In the genomic region with DNA sequence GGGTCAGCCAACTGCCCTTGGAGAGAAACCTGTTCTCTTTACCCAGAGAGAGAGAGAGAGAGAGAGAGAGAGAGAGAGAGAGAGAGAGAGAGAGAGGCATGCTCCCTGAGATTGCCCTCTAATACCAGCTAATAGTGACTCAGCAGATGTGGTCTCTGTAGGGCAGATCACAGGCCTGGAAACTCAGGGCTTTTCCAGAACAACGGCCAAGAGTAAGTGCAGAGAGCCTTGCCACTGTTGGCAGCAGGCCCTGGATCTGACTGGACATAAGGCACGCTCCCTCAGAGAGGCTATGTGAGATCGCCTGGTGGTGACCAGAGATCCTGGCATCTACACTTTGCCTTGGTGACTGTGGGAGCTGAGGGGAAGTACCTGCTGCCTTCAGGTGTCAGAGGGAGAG, we compare ENCODE assay signal across 9 mouse cellular contexts. TPM values are rescaled to one million over a fixed set of nuclear protein-coding genes. Genes with fewer than 3 reads are reported as not detected.
DNase-seq lines count a peak whose midpoint lies in the region; ATAC-seq and TF ChIP-seq lines count a peak whose summit lies in the region.
"Had no signal": no experiment of that assay in that cellular context is flagged by ENCODE, and none has a peak within 500 bp of the region (broad histone marks: within the 10 kb centered on the region; RNA-seq: fewer than 3 reads in every experiment).

No protein-coding gene starts in this region.

- intact Hi-C loops in left cerebral cortex, postnatal 4 days (cut with DNase I), result no loop called here

- no peak for TF ChIP-seq POLR2A in thymus, adult 2 months (IDR thresholded peaks at IDR 0.05; ENCODE audit: control insufficient read depth, extremely low read depth, insufficient read depth, low read length, poor library complexity)

- DNase-seq in left cerebral cortex, postnatal 4 days, result peak; percentile 54
- DNase-seq in left cerebral cortex, adult 11 months (ENCODE audit: low spot score), result no peak
- DNase-seq in cerebellum, adult 11-12 months, result peak; percentile 74
- peak; percentile 70 to 83 for DNase-seq in heart, adult 9 months (ENCODE audit: low spot score in 2 of 2)
- peak; percentile 71 to 80 for DNase-seq in lung, adult 18-20 months
- DNase-seq in B cell, adult 2 months, result no peak
- DNase-seq in thymus, adult 2 months, result no peak

- no peak for ATAC-seq in CD4-positive, CD25-positive, alpha-beta regulatory T cell, adult 4 months

- 67% methylated on average over 3 of the region's 3 CpGs for WGBS in thymus, adult 2 months

- H3K27me3 ChIP-seq in thymus, adult 2 months (ENCODE audit: control insufficient read depth, insufficient read depth, low read length), result no peaks in the 10 kb centered on the region

- H3K4me1 ChIP-seq in thymus, adult 2 months (replicated peaks; ENCODE audit: control insufficient read depth, insufficient read depth, low read length), result peaks cover 2% of the 10 kb centered on the region

- H3K36me3 ChIP-seq in thymus, adult 2 months (ENCODE audit: control insufficient read depth, insufficient read depth, low read length), result no peaks in the 10 kb centered on the region

- no peak overlapping the region for H3K27ac ChIP-seq in thymus, adult 2 months (ENCODE audit: control insufficient read depth, insufficient read depth, low read length)

- no peak for TF ChIP-seq CTCF in thymus, adult 2 months (IDR thresholded peaks at IDR 0.05; ENCODE audit: borderline replicate concordance, control insufficient read depth, extremely low read depth, insufficient read depth, low read length, poor library complexity)

- no peak overlapping the region for H3K4me3 ChIP-seq in thymus, adult 2 months (ENCODE audit: control insufficient read depth, insufficient read depth, low read length)
- H3K4me3 ChIP-seq: erythroblast, embryonic 14.5 days had no signal

RNA-seq across cellular contexts. Expression of a gene that starts 10.9 kb away (rescaled TPM):
- 1 to 10 TPM; 9.0 to 9.9 TPM for total RNA-seq in left cerebral cortex, postnatal 4 days (2021)
- 100 to 1,000 TPM; 247 to 262 TPM for polyA plus RNA-seq in CD4-positive, CD25-positive, alpha-beta regulatory T cell, adult 4 months (2017; shearing (Covaris generic))
- polyA plus RNA-seq in thymus, adult 2 months (2012; rRNA removed), result 33.2 and 39.3 TPM in 2 replicates
- polyA plus RNA-seq: erythroblast, embryonic 14.5 days had no signal

RNA-seq across cellular contexts. Expression of a gene that starts 41.3 kb away (rescaled TPM):
- not detected for total RNA-seq in left cerebral cortex, postnatal 4 days (2021)
- polyA plus RNA-seq in CD4-positive, CD25-positive, alpha-beta regulatory T cell, adult 4 months (2017; shearing (Covaris generic)), result not detected
- 0.06 and 0.09 TPM in 2 replicates for polyA plus RNA-seq in thymus, adult 2 months (2012; rRNA removed)
- polyA plus RNA-seq: erythroblast, embryonic 14.5 days had no signal

Comparison
In these comparisons a context has a peak if more than half of its experiments do, and no peak if none do; other contexts are left out.
1. DNase-seq: peak in left cerebral cortex, postnatal 4 days (single experiment), cerebellum, adult 11-12 months (single experiment), heart, adult 9 months (2 of 2) and lung, adult 18-20 months (2 of 2); none in left cerebral cortex, adult 11 months (single experiment), B cell, adult 2 months (0 of 2) and thymus, adult 2 months (single experiment).